Mouse (Mus musculus) myocyte (in vitro differentiated cells): ENCODE results near the gene Tanc1.

Source experiments
- E2F4 ChIP-seq: IDR thresholded peaks from one replicate; pipeline ENCODE4 v1.6.1; 2011; ENCODE audit warnings: mild to moderate bottlenecking, control low read depth, moderate library complexity; ENCODE audit not compliant: insufficient read depth
- MAX ChIP-seq: IDR thresholded peaks from one replicate; pipeline ENCODE4 v1.6.1; 2011; ENCODE audit warnings: low read depth, mild to moderate bottlenecking, control low read depth
- TCF12 ChIP-seq: IDR thresholded peaks from one replicate; pipeline ENCODE4 v1.6.1; 2011; ENCODE audit warnings: mild to moderate bottlenecking, control low read depth; ENCODE audit not compliant: poor library complexity, insufficient read depth, severe bottlenecking

GRCm38 (mm10) chr2:59780240-59780639 lies 168.4 kb downstream of the Tanc1 start:
- TF ChIP-seq MAX: no peak
- no peak for TF ChIP-seq E2F4
- TF ChIP-seq TCF12: no peak
